Mouse (Mus musculus): ENCODE results near the gene Lrat. TPM values are rescaled to one million over a fixed set of nuclear protein-coding genes. Genes with fewer than 3 reads are reported as not detected.

Lrat gene
- total RNA-seq (2012; rRNA removed): 0.05 and 0.09 TPM in 2 replicates

- H3K27ac ChIP-seq (ENCODE audit: insufficient read depth, low read depth, low read length, poor library complexity, severe bottlenecking): no peak within 1 kb of the TSS
- H3K9ac ChIP-seq (ENCODE audit: insufficient read depth, low read depth, low read length, poor library complexity, severe bottlenecking): no peak within 1 kb of the TSS
- no peak for DNase-seq (ENCODE audit: low read depth, low spot score)
- H3K4me1 ChIP-seq (ENCODE audit: control insufficient read depth in 2 of 2, insufficient read depth in 2 of 2, low read length in 2 of 2, poor library complexity in 1 of 2): no peaks in the 10 kb centered on the region
- TF ChIP-seq ZNF384 (IDR thresholded peaks at IDR 0.05; ENCODE audit: low read depth, low read length) (no peak), MAFK (IDR thresholded peaks at IDR 0.05; ENCODE audit: insufficient read depth, low read depth, low read length) (no peak), CHD2 (IDR thresholded peaks at IDR 0.05; ENCODE audit: low read depth, low read length) (no peak), HCFC1 (IDR thresholded peaks at IDR 0.05; ENCODE audit: borderline replicate concordance, insufficient read depth, low read length) (no peak), ZC3H11A (IDR thresholded peaks at IDR 0.05; ENCODE audit: borderline replicate concordance, low read depth, low read length) (no peak)
- in situ Hi-C loops (cut with MboI; ENCODE audit: low sequenced_read_pairs in 2 of 2, unreplicated experiment in 2 of 2): no loop called here
- H3K9me3 ChIP-seq (ENCODE audit: control insufficient read depth, insufficient read depth, low read depth, low read length): no peaks in the 10 kb centered on the region
- no peaks in the 10 kb centered on the region for H3K36me3 ChIP-seq (ENCODE audit: control insufficient read depth, insufficient read depth, low read length, poor library complexity, severe bottlenecking)
- peak within 1 kb of the TSS; percentile 40 to 64 for H3K4me3 ChIP-seq (ENCODE audit: insufficient read depth in 1 of 2, low read depth in 1 of 2, low read length in 2 of 2, poor library complexity in 1 of 2, severe bottlenecking in 1 of 2)
Measured at GRCm38 (mm10) chr3:82903613-82904205, at the start of gene Lrat. TSS of gene Lrat (minus strand) at chr3:82903973.

- H3K4me3 ChIP-seq (ENCODE audit: insufficient read depth in 1 of 2, low read depth in 1 of 2, low read length in 2 of 2, poor library complexity in 1 of 2, severe bottlenecking in 1 of 2): no peak overlapping the region
- TF ChIP-seq MAFK (IDR thresholded peaks at IDR 0.05; ENCODE audit: insufficient read depth, low read depth, low read length) (no peak), ZNF384 (IDR thresholded peaks at IDR 0.05; ENCODE audit: low read depth, low read length) (no peak), HCFC1 (IDR thresholded peaks at IDR 0.05; ENCODE audit: borderline replicate concordance, insufficient read depth, low read length) (no peak), ZC3H11A (IDR thresholded peaks at IDR 0.05; ENCODE audit: borderline replicate concordance, low read depth, low read length) (no peak), CHD2 (IDR thresholded peaks at IDR 0.05; ENCODE audit: low read depth, low read length) (no peak)
- no peak overlapping the region for H3K9ac ChIP-seq (ENCODE audit: insufficient read depth, low read depth, low read length, poor library complexity, severe bottlenecking)
- no peaks in the 10 kb centered on the region for H3K36me3 ChIP-seq (ENCODE audit: control insufficient read depth, insufficient read depth, low read length, poor library complexity, severe bottlenecking)
- H3K9me3 ChIP-seq (ENCODE audit: control insufficient read depth, insufficient read depth, low read depth, low read length): no peaks in the 10 kb centered on the region
- H3K4me1 ChIP-seq (ENCODE audit: control insufficient read depth in 2 of 2, insufficient read depth in 2 of 2, low read length in 2 of 2, poor library complexity in 1 of 2): no peaks in the 10 kb centered on the region
- no peak for DNase-seq (ENCODE audit: low read depth, low spot score)
- no peak overlapping the region for H3K27ac ChIP-seq (ENCODE audit: insufficient read depth, low read depth, low read length, poor library complexity, severe bottlenecking)
- in situ Hi-C loops (cut with MboI; ENCODE audit: low sequenced_read_pairs in 2 of 2, unreplicated experiment in 2 of 2): no loop called here
Measured at GRCm38 (mm10) chr3:82952173-82952962, 48.6 kb upstream of the Lrat start.

- in situ Hi-C loops (cut with MboI; ENCODE audit: low sequenced_read_pairs in 2 of 2, unreplicated experiment in 2 of 2): no loop called here
- Histone ChIP-seq H3K36me3 (ENCODE audit: control insufficient read depth, insufficient read depth, low read length, poor library complexity, severe bottlenecking) (no peaks in the 10 kb centered on the region), H3K9me3 (ENCODE audit: control insufficient read depth, insufficient read depth, low read depth, low read length) (no peaks in the 10 kb centered on the region), H3K9ac (ENCODE audit: insufficient read depth, low read depth, low read length, poor library complexity, severe bottlenecking) (no peak overlapping the region), H3K27ac (ENCODE audit: insufficient read depth, low read depth, low read length, poor library complexity, severe bottlenecking) (no peak overlapping the region), H3K4me3 (ENCODE audit: insufficient read depth in 1 of 2, low read depth in 1 of 2, low read length in 2 of 2, poor library complexity in 1 of 2, severe bottlenecking in 1 of 2) (no peak overlapping the region), H3K4me1 (ENCODE audit: control insufficient read depth in 2 of 2, insufficient read depth in 2 of 2, low read length in 2 of 2, poor library complexity in 1 of 2) (no peaks in the 10 kb centered on the region)
- no peak for DNase-seq (ENCODE audit: low read depth, low spot score)
- TF ChIP-seq ZC3H11A (IDR thresholded peaks at IDR 0.05; ENCODE audit: borderline replicate concordance, low read depth, low read length): no peak
- TF ChIP-seq ZNF384 (IDR thresholded peaks at IDR 0.05; ENCODE audit: low read depth, low read length): no peak
- TF ChIP-seq HCFC1 (IDR thresholded peaks at IDR 0.05; ENCODE audit: borderline replicate concordance, insufficient read depth, low read length): no peak
- TF ChIP-seq CHD2 (IDR thresholded peaks at IDR 0.05; ENCODE audit: low read depth, low read length): no peak
- no peak for TF ChIP-seq MAFK (IDR thresholded peaks at IDR 0.05; ENCODE audit: insufficient read depth, low read depth, low read length)
Measured at GRCm38 (mm10) chr3:82950639-82951038, 46.9 kb upstream of the Lrat start.

- no peak for DNase-seq (ENCODE audit: low read depth, low spot score)
- in situ Hi-C loops (cut with MboI; ENCODE audit: low sequenced_read_pairs in 2 of 2, unreplicated experiment in 2 of 2): no loop called here
- Histone ChIP-seq H3K36me3 (ENCODE audit: control insufficient read depth, insufficient read depth, low read length, poor library complexity, severe bottlenecking) (no peaks in the 10 kb centered on the region), H3K9ac (ENCODE audit: insufficient read depth, low read depth, low read length, poor library complexity, severe bottlenecking) (no peak overlapping the region), H3K4me1 (ENCODE audit: control insufficient read depth in 2 of 2, insufficient read depth in 2 of 2, low read length in 2 of 2, poor library complexity in 1 of 2) (no peaks in the 10 kb centered on the region), H3K4me3 (ENCODE audit: insufficient read depth in 1 of 2, low read depth in 1 of 2, low read length in 2 of 2, poor library complexity in 1 of 2, severe bottlenecking in 1 of 2) (no peak overlapping the region), H3K27ac (ENCODE audit: insufficient read depth, low read depth, low read length, poor library complexity, severe bottlenecking) (no peak overlapping the region), H3K9me3 (ENCODE audit: control insufficient read depth, insufficient read depth, low read depth, low read length) (no peaks in the 10 kb centered on the region)
- TF ChIP-seq ZC3H11A (IDR thresholded peaks at IDR 0.05; ENCODE audit: borderline replicate concordance, low read depth, low read length) (no peak), ZNF384 (IDR thresholded peaks at IDR 0.05; ENCODE audit: low read depth, low read length) (no peak), HCFC1 (IDR thresholded peaks at IDR 0.05; ENCODE audit: borderline replicate concordance, insufficient read depth, low read length) (no peak), CHD2 (IDR thresholded peaks at IDR 0.05; ENCODE audit: low read depth, low read length) (no peak), MAFK (IDR thresholded peaks at IDR 0.05; ENCODE audit: insufficient read depth, low read depth, low read length) (no peak)
Measured at GRCm38 (mm10) chr3:82950208-82950607, 46.4 kb upstream of the Lrat start.
